Mouse (Mus musculus): ENCODE measurements around the gene Syn3.
"Not testable (repeated sequence)": the region's sequence is repeated elsewhere in the genome, so short reads cannot be mapped to it uniquely, and the experiment has no call there.

The Syn3 gene

GRCm38 (mm10) chr10:86498673-86499391 lies at the start of gene Syn3:
Gene Syn3, minus strand, starts transcription at chr10:86498896.
- peak; percentile 90 to 92 for DNase-seq (ENCODE audit: low spot score in 2 of 2)

- DNase-seq (ENCODE audit: low spot score in 2 of 2), result not testable (repeated sequence)
Measured at GRCm38 (mm10) chr10:86526357-86526874, 27.7 kb upstream of the Syn3 start.

DNA sequence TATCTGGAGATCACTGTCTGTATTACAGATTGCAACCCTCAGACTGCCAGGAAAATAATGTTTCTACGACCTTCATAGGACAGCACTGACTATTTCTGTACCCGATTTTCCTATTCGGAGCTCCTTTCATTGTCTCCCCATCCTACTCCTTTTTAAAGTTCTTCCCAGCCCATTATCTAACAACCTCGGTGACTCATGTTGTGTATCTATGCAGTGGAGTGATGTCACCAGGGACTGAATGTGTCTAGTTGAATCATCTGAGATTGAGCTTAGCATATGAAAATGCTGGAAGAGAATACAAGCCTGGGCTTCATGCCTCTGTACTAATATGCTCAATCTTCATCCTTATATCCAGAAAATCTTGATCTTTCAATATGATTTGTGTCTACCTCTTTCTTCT lies 15.1 kb upstream of the Syn3 start:
- no peak for DNase-seq (ENCODE audit: low spot score in 2 of 2)

DNA sequence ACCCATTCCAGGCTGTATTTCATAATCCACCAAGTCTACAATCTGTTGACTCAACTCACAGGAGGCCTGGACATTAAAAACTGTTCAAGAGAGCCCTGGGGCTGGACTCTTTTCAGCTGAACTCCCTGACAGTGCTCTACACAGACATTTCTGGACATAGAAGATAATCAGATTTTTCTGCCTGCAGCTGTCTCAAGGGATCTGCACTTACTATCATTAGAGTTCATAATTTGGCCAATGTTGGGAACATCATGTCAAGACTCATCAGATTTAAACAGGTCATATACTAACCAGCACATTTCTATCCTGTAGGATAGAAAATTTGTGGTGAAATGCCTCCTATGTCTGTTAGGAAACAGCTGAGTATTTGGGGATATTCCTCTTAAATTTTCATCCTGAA lies 12.2 kb upstream of the Syn3 start:
- DNase-seq (ENCODE audit: low spot score in 2 of 2), result no peak

GRCm38 (mm10) chr10:86502063-86502462 lies 3.4 kb upstream of the Syn3 start:
- no peak for DNase-seq (ENCODE audit: low spot score in 2 of 2)

DNA sequence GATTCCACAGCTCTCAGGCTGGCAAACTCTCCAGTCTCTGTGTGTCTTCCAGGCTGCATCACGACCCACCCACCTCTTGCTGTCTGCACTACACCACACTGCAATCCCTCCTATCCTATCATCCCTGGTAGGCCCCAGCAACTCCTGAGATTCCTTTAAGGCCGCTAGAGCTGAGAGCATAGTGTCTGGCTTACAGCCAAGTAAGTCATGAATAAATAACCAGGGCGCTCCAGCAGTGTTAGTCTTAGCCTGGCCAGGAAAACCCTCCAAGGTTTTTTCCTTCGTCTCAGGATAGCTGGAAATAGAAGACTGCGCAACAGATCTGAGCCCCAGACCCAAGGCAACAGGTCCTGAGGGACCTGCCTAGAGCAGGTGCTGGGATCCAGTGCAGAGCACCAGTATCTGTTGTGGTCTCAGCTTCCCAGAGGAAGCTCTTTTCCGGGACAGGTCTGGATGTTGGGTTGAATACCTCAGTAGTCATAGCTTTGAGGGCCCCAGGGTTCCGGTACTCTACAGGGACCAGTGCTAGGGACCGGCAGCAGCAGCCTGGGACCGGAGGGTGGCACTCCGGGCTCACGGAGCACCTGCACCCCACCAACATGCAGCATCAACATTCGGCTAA lies 534 bp downstream of the Syn3 start:
- DNase-seq (ENCODE audit: low spot score in 2 of 2), result peak; percentile 39 to 54

DNA sequence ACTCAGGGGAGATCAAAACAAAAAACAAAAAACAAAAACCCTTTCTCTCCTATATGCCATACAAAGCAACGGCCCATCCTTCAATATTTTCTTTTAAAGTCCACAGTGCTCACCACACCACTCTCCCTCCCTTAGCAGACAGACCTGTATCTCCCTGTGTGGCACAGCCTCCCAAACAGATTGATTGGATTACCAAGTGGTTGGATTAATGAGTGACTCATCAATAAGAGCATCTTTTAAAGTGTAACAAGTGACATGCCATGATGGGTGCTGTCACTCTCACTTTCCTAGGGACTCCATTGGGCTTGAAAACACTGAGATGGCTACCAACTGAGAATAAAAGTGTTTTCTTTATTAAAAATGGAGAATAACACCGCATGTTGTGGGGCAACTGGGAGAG lies 2.8 kb downstream of the Syn3 start:
- DNase-seq (ENCODE audit: low spot score in 2 of 2), result no peak

DNA sequence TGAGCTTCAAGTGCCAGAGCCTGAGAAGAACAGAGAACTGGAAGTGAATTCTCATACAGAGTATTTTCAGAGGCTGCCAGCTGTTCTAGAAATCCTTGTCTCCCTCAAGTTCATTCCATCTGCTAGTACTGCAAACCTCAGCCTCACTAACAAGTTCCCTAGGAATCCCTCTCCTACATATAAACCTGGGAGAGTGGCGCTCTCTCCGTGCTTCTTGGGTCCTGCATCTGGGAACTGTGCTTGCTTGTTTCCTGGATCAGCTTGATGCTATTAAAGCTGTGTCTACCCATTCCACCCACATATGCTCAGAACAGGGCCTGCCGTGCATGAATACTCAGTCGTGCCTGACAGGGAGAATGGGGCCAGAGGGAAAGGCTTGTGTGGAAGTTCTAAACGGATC lies 5.6 kb downstream of the Syn3 start:
- no peak for DNase-seq (ENCODE audit: low spot score in 2 of 2)

DNA sequence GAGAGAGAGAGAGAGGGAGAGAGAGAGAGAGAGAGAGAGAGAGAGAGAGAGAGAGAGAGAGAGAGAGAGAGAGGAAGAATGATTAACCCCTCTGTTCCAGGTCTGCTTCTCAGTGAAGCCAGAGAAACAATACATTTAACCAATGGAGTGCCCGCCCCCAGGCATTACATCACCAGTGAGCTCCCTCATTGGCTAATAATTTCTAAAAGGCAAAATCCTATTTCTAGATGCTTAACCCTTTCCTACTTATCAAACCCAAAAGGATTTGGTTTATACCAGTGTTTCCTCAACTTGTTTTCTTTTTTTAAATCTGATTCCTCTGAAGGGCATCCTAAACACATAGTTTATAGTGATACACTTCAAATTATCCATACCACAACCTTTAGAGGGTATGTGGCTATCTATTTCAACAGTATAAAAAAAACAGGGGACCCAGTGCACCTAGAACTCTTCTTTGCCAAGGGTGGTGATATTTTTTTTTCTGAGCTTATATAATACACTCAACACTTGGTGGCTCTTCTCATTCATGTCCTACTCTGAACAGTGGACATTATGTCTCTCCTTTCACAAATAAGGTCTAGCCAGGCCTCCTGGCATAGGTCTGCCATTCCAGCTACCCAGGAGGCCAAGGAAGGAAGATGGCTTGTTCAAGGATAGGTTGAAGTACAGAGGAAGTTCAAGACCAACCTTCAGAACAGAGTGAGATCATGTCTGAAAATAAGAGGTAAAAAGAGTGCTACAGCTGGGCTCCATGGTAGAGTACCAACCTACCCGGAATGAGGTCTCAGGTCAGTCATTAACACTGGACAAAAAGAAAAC lies 6.4 kb downstream of the Syn3 start:
- peak; percentile 58 to 68 for DNase-seq (ENCODE audit: low spot score in 2 of 2)

GRCm38 (mm10) chr10:86491316-86492088 lies 7.2 kb downstream of the Syn3 start:
- DNase-seq (ENCODE audit: low spot score in 2 of 2), result no peak

GRCm38 (mm10) chr10:86488544-86488943 lies 10.2 kb downstream of the Syn3 start:
- no peak for DNase-seq (ENCODE audit: low spot score in 2 of 2)

- no peak for DNase-seq (ENCODE audit: low spot score in 2 of 2)
Measured at GRCm38 (mm10) chr10:86485971-86486370, 12.7 kb downstream of the Syn3 start.

- DNase-seq (ENCODE audit: low spot score in 2 of 2), result no peak
Measured at GRCm38 (mm10) chr10:86483968-86484367, 14.7 kb downstream of the Syn3 start.

- no peak for DNase-seq (ENCODE audit: low spot score in 2 of 2)
Measured at GRCm38 (mm10) chr10:86482496-86482895, 16.2 kb downstream of the Syn3 start.

GRCm38 (mm10) chr10:86480711-86481110 lies 18.0 kb downstream of the Syn3 start:
- no peak for DNase-seq (ENCODE audit: low spot score in 2 of 2)

- DNase-seq (ENCODE audit: low spot score in 2 of 2), result no peak
Measured at GRCm38 (mm10) chr10:86479718-86480121, 19.0 kb downstream of the Syn3 start.

GRCm38 (mm10) chr10:86476720-86477119 lies 22.0 kb downstream of the Syn3 start:
- DNase-seq (ENCODE audit: low spot score in 2 of 2), result no peak

DNA sequence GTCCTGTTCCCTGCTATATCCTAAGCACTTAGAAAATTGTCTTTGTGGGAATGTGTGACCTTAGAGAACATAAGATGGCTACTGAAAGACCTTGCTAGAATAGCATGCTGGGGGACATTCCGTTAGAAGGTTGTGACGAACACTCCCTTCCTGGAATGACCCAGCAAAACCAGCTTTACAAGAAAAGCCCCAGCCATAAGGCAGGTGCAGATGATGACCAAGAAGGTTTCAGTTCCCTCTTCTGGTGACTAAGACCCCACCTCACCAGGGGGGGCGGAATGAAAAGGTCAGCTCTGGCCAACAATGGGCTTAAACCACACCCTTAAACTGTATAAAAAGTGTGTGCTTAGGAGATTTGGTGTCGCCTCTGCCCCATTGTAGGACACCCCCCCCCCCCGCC lies 23.4 kb downstream of the Syn3 start:
- DNase-seq (ENCODE audit: low spot score in 2 of 2), result no peak

- DNase-seq (ENCODE audit: low spot score in 2 of 2), result no peak
Measured at GRCm38 (mm10) chr10:86474176-86475154, 24.2 kb downstream of the Syn3 start.

DNA sequence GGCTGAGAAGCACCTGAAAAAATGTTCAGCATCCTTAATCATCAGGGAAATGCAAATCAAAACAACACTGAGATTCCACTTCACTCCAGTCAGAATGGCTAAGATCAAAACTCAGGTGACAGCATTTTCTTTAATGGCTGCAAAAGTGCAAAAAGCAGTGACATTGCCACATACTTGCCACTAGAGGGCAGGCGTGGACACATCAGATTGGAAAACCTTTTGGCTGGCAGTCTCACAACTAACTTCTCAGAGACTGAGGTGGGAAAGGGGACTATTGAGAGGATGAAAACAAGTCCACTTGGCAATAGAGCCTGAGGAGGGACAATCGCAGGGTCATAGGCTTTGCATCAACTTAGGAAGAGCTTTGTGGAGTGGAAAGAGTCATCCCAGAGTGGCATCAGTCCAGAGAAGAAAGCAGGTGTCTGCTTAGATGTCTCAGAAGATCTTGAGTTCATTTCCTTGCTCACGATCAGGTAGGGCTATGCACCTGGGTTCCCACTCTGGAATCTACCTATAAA lies 25.0 kb downstream of the Syn3 start:
- no peak for DNase-seq (ENCODE audit: low spot score in 2 of 2)
